Mouse (Mus musculus) lung, postnatal 0 days (tissue): Measurements from ENCODE around the gene Dusp22.

Experiments
- CTCF ChIP-seq: IDR thresholded peaks from 2 replicates; pipeline ENCODE4 v1.5.1; 2016; ENCODE audit warnings: antibody characterized with exemption, mild to moderate bottlenecking
- EP300 ChIP-seq: IDR thresholded peaks from 2 replicates; pipeline ENCODE4 v1.6.1; 2016; ENCODE audit warnings: antibody characterized with exemption, mild to moderate bottlenecking, control low read depth

DNA sequence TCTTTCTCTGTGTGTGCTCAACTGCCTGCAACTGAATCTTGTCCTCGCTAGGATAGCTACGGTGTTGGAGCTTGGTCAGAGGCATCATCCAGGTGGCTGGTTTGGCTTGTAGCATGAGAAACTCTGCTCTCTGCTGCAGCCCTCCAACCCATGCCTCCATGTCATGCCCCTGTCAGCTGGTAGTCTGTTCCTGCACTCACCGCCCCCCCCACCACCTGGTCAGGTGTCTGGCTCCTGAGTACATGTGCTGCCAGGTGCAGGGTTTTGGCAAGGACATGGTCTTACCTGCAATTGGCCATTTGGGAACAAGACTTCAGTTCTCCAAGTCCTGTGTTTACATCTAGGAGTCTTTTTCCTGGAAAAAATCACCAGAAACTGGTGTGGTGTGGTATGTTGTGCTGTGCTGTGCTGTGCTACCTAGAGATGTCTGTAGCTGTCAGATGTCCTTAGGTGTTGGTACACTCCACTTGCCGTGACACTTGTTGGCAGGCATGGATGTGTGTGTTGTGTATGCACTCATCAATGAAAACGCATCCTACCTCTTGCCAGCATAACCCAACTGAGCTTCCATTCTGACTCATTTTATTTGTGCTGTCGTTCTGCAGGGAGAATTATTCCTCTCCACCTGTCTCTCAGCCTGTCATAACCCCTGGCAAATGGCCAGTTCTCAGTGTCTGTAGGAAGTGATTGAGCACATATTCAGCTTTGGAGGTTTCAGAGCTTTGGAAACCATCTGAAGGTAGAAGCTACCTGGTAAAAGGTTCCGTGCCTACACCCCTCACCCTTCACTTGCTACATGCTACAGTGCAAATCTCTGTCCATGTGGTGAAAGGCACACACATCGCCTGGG is 44.7 kb downstream of the Dusp22 start:
- TF ChIP-seq CTCF (no peak), EP300 (no peak)
